Mouse (Mus musculus): Measurements from ENCODE around the gene Git1. TPM values are rescaled to one million over a fixed set of nuclear protein-coding genes. Genes with fewer than 3 reads are reported as not detected.
A peak's percentile ranks its signal among the peaks of the same experiment; 100 is the strongest.

Git1 gene
- polyA plus RNA-seq, 1 experiment, result not detected

GRCm38 (mm10) chr11:77503511-77503910, 10.1 kb downstream of the Git1 start:
- no peak for TF ChIP-seq CTCF (IDR thresholded peaks at IDR 0.05; ENCODE audit: insufficient read depth, low read depth, low read length)
- TF ChIP-seq POLR2A (IDR thresholded peaks at IDR 0.05; ENCODE audit: insufficient read depth, low read depth, low read length), result no peak
- Histone ChIP-seq H3K4me3 (ENCODE audit: insufficient read depth, low read depth, low read length) (no peak overlapping the region), H3K4me1 (ENCODE audit: control insufficient read depth, insufficient read depth, low read length) (peaks cover 25% of the 10 kb centered on the region), H3K27ac (ENCODE audit: insufficient read depth, low read depth, low read length) (no peak overlapping the region)
- 52% methylated on average over 3 of the region's 3 CpGs for WGBS

- Histone ChIP-seq H3K27ac (ENCODE audit: insufficient read depth, low read depth, low read length) (no peak overlapping the region), H3K4me1 (ENCODE audit: control insufficient read depth, insufficient read depth, low read length) (peaks cover 25% of the 10 kb centered on the region), H3K4me3 (ENCODE audit: insufficient read depth, low read depth, low read length) (no peak overlapping the region)
- WGBS, result 93% methylated on average over 19 of the region's 19 CpGs
- TF ChIP-seq POLR2A (IDR thresholded peaks at IDR 0.05; ENCODE audit: insufficient read depth, low read depth, low read length), result no peak
- TF ChIP-seq CTCF (IDR thresholded peaks at IDR 0.05; ENCODE audit: insufficient read depth, low read depth, low read length), result no peak
These were observed 11.0 kb downstream of the Git1 start for GRCm38 (mm10) chr11:77504377-77504776.

- TF ChIP-seq POLR2A (IDR thresholded peaks at IDR 0.05; ENCODE audit: insufficient read depth, low read depth, low read length) (no peak), CTCF (IDR thresholded peaks at IDR 0.05; ENCODE audit: insufficient read depth, low read depth, low read length) (no peak)
- no peak overlapping the region for H3K27ac ChIP-seq (ENCODE audit: insufficient read depth, low read depth, low read length)
- WGBS, result 86% methylated on average over 22 of the region's 22 CpGs
- no peak overlapping the region for H3K4me3 ChIP-seq (ENCODE audit: insufficient read depth, low read depth, low read length)
- H3K4me1 ChIP-seq (ENCODE audit: control insufficient read depth, insufficient read depth, low read length), result peaks cover 21% of the 10 kb centered on the region
These were observed 12.1 kb downstream of the Git1 start for GRCm38 (mm10) chr11:77505291-77505980.

- TF ChIP-seq POLR2A (IDR thresholded peaks at IDR 0.05; ENCODE audit: insufficient read depth, low read depth, low read length) (no peak), CTCF (IDR thresholded peaks at IDR 0.05; ENCODE audit: insufficient read depth, low read depth, low read length) (no peak)
- 79% methylated on average over 14 of the region's 14 CpGs for WGBS
These were observed 12.9 kb downstream of the Git1 start for GRCm38 (mm10) chr11:77506273-77506672.

GRCm38 (mm10) chr11:77506941-77507340, 13.6 kb downstream of the Git1 start:
- H3K4me1 ChIP-seq (ENCODE audit: control insufficient read depth, insufficient read depth, low read length), result peaks cover 15% of the 10 kb centered on the region
- WGBS, result 85% methylated on average over 6 of the region's 6 CpGs
- no peak overlapping the region for H3K27ac ChIP-seq (ENCODE audit: insufficient read depth, low read depth, low read length)
- TF ChIP-seq POLR2A (IDR thresholded peaks at IDR 0.05; ENCODE audit: insufficient read depth, low read depth, low read length), result no peak
- TF ChIP-seq CTCF (IDR thresholded peaks at IDR 0.05; ENCODE audit: insufficient read depth, low read depth, low read length), result no peak; the same call in 1 of the 2 replicates
- H3K4me3 ChIP-seq (ENCODE audit: insufficient read depth, low read depth, low read length), result no peak overlapping the region

More at GRCm38 (mm10) chr11:77506273-77506672, 12.9 kb downstream of the Git1 start:
- peaks cover 15% of the 10 kb centered on the region for H3K4me1 ChIP-seq (ENCODE audit: control insufficient read depth, insufficient read depth, low read length)
- no peak overlapping the region for H3K4me3 ChIP-seq (ENCODE audit: insufficient read depth, low read depth, low read length)
- no peak overlapping the region for H3K27ac ChIP-seq (ENCODE audit: insufficient read depth, low read depth, low read length)

- Histone ChIP-seq H3K4me1 (ENCODE audit: control insufficient read depth, insufficient read depth, low read length) (peaks cover 16% of the 10 kb centered on the region), H3K4me3 (ENCODE audit: insufficient read depth, low read depth, low read length) (no peak overlapping the region), H3K27ac (ENCODE audit: insufficient read depth, low read depth, low read length) (no peak overlapping the region)
- TF ChIP-seq CTCF (IDR thresholded peaks at IDR 0.05; ENCODE audit: insufficient read depth, low read depth, low read length), result 0 out of 2 replicates have a peak, but pooled peaks have one; percentile 6
- no peak for TF ChIP-seq POLR2A (IDR thresholded peaks at IDR 0.05; ENCODE audit: insufficient read depth, low read depth, low read length)
- WGBS, result 76% methylated on average over 4 of the region's 4 CpGs
These were observed 14.1 kb downstream of the Git1 start for GRCm38 (mm10) chr11:77507426-77507825.

GRCm38 (mm10) chr11:77508068-77509021, 15.0 kb downstream of the Git1 start:
- H3K27ac ChIP-seq (ENCODE audit: insufficient read depth, low read depth, low read length), result no peak overlapping the region
- 21% methylated on average over 49 of the region's 49 CpGs for WGBS
- H3K4me3 ChIP-seq (ENCODE audit: insufficient read depth, low read depth, low read length), result peak overlapping the region; percentile 54
- TF ChIP-seq CTCF (IDR thresholded peaks at IDR 0.05; ENCODE audit: insufficient read depth, low read depth, low read length), result peak; percentile 85
- TF ChIP-seq POLR2A (IDR thresholded peaks at IDR 0.05; ENCODE audit: insufficient read depth, low read depth, low read length), result 0 out of 2 replicates have a peak, but pooled peaks have one; percentile 27
- peaks cover 22% of the 10 kb centered on the region for H3K4me1 ChIP-seq (ENCODE audit: control insufficient read depth, insufficient read depth, low read length)

GRCm38 (mm10) chr11:77511336-77511735, 18.0 kb downstream of the Git1 start:
- no peak for TF ChIP-seq POLR2A (IDR thresholded peaks at IDR 0.05; ENCODE audit: insufficient read depth, low read depth, low read length)
- no peak for TF ChIP-seq CTCF (IDR thresholded peaks at IDR 0.05; ENCODE audit: insufficient read depth, low read depth, low read length)
- Histone ChIP-seq H3K4me3 (ENCODE audit: insufficient read depth, low read depth, low read length) (no peak overlapping the region), H3K27ac (ENCODE audit: insufficient read depth, low read depth, low read length) (no peak overlapping the region), H3K4me1 (ENCODE audit: control insufficient read depth, insufficient read depth, low read length) (peaks cover 39% of the 10 kb centered on the region)
- WGBS, result 88% methylated on average over 5 of the region's 5 CpGs
